Mouse (Mus musculus) MEL (cell line): ENCODE results near the gene Gtpbp1. TPM values are rescaled to one million over a fixed set of nuclear protein-coding genes. Genes with fewer than 3 reads are reported as not detected.

Experiments used
- DNase-seq: peaks from one replicate; pipeline ENCODE4 v3.0.0; 2011; ENCODE audit warnings: low read depth, low spot score
- H3K27ac ChIP-seq: 2 replicates; pipeline ENCODE4 v1.5.1; 2012; ENCODE audit warnings: low read depth, mild to moderate bottlenecking, control low read depth, low read length, moderate library complexity; ENCODE audit not compliant: control insufficient read depth
- H3K27me3 ChIP-seq, 2 experiments: fragments of 150-350 bp in 1 of 2; sonication (generic) in 1 of 2; 2 replicates each; pipeline ENCODE4 v1.6.1; 2012; ENCODE audit warnings: low read length in 2 of 2, mild to moderate bottlenecking in 2 of 2, improper control_type of control experiment in 1 of 2, moderate library complexity in 1 of 2; ENCODE audit not compliant: insufficient read depth in 2 of 2, control insufficient read depth in 1 of 2
- H3K36me3 ChIP-seq, 2 experiments: 2 replicates each; pipeline ENCODE4 v1.6.1; 2012 to 2014; ENCODE audit warnings: low read length in 2 of 2, improper control_type of control experiment in 1 of 2, inconsistent platforms in 1 of 2, mild to moderate bottlenecking in 1 of 2; ENCODE audit not compliant: insufficient read depth in 2 of 2, control insufficient read depth in 1 of 2
- H3K4me1 ChIP-seq, 2 experiments: fragments of 150-350 bp in 1 of 2; sonication (generic) in 1 of 2; 2 replicates each; pipeline ENCODE4 v1.6.1; 2012; ENCODE audit warnings: low read length in 2 of 2, improper control_type of control experiment in 1 of 2, mild to moderate bottlenecking in 1 of 2; ENCODE audit not compliant: insufficient read depth in 2 of 2, control insufficient read depth in 1 of 2
- H3K4me3 ChIP-seq, 2 experiments: fragments of 150-350 bp in 1 of 2; sonication (generic) in 1 of 2; 2 replicates each; pipeline ENCODE4 v1.5.1; 2012; ENCODE audit warnings: low read depth in 2 of 2, low read length in 2 of 2, mild to moderate bottlenecking in 2 of 2, moderate library complexity in 2 of 2, control low read depth in 1 of 2, improper control_type of control experiment in 1 of 2; ENCODE audit not compliant: control insufficient read depth in 1 of 2, insufficient read depth in 1 of 2
- H3K79me2 ChIP-seq: 2 replicates; pipeline ENCODE4 v1.6.1; 2012; ENCODE audit warnings: mild to moderate bottlenecking, low read length, moderate library complexity; ENCODE audit not compliant: control insufficient read depth, poor library complexity, insufficient read depth
- H3K9ac ChIP-seq: 2 replicates; pipeline ENCODE4 v1.6.1; 2012; ENCODE audit warnings: low read depth, mild to moderate bottlenecking, control low read depth, low read length, moderate library complexity; ENCODE audit not compliant: control insufficient read depth, poor library complexity, severe bottlenecking
- H3K9me3 ChIP-seq: fragments of 150-350 bp; sonication (generic); replicated peaks from 2 replicates; pipeline ENCODE4 v1.6.1; 2012; ENCODE audit warnings: mild to moderate bottlenecking, low read length, improper control_type of control experiment, moderate library complexity; ENCODE audit not compliant: insufficient read depth
- BHLHE40 ChIP-seq: IDR thresholded peaks from 2 replicates; pipeline ENCODE4 v1.6.1; 2012; ENCODE audit warnings: low read depth, mild to moderate bottlenecking, inconsistent platforms, low read length, improper control_type of control experiment, borderline replicate concordance
- CHD2 ChIP-seq: IDR thresholded peaks from 2 replicates; pipeline ENCODE4 v1.6.1; 2011; ENCODE audit warnings: low read length, improper control_type of control experiment
- CTCF ChIP-seq, 3 experiments: IDR thresholded peaks in 2 of 3; conservative IDR thresholded peaks in 1 of 3; 2 replicates each; pipeline ENCODE4 v1.5.1; 2011 to 2012; ENCODE audit warnings: low read length in 3 of 3, low read depth in 2 of 3, mild to moderate bottlenecking in 2 of 3, improper control_type of control experiment in 1 of 3, inconsistent platforms in 1 of 3, mixed read lengths in 1 of 3, moderate library complexity in 1 of 3; ENCODE audit not compliant: control insufficient read depth in 1 of 3, insufficient read depth in 1 of 3, poor library complexity in 1 of 3, severe bottlenecking in 1 of 3
- ETS1 ChIP-seq: IDR thresholded peaks from 2 replicates; pipeline ENCODE4 v1.6.1; 2012; ENCODE audit warnings: low read depth, mild to moderate bottlenecking, inconsistent platforms, low read length, improper control_type of control experiment, moderate library complexity
- HCFC1 ChIP-seq: IDR thresholded peaks from 2 replicates; pipeline ENCODE4 v1.6.1; 2012; ENCODE audit warnings: low read depth, mild to moderate bottlenecking, inconsistent platforms, low read length, improper control_type of control experiment, moderate library complexity
- JUND ChIP-seq: IDR thresholded peaks from 2 replicates; pipeline ENCODE4 v1.6.1; 2011; ENCODE audit warnings: low read depth, mild to moderate bottlenecking, improper control_type of control experiment, low read length
- KAT2A ChIP-seq: conservative IDR thresholded peaks from 2 replicates; pipeline ENCODE4 v1.6.1; 2012; ENCODE audit warnings: low read depth, low read length, improper control_type of control experiment, inconsistent platforms
- MAFK ChIP-seq: IDR thresholded peaks from 2 replicates; pipeline ENCODE4 v1.6.1; 2011; ENCODE audit warnings: low read depth, mild to moderate bottlenecking, low read length, improper control_type of control experiment, borderline replicate concordance
- MEF2A ChIP-seq: IDR thresholded peaks from 2 replicates; pipeline ENCODE4 v1.6.1; 2014; ENCODE audit warnings: low read depth, mild to moderate bottlenecking, inconsistent platforms, low read length, improper control_type of control experiment; ENCODE audit not compliant: poor library complexity, insufficient replicate concordance, severe bottlenecking; ENCODE audit errors: extremely low read depth
- MXI1 ChIP-seq: IDR thresholded peaks from 2 replicates; pipeline ENCODE4 v1.6.1; 2011; ENCODE audit warnings: mild to moderate bottlenecking, low read depth, low read length, improper control_type of control experiment
- MYB ChIP-seq: IDR thresholded peaks from 2 replicates; pipeline ENCODE4 v1.6.1; 2011; ENCODE audit warnings: mild to moderate bottlenecking, low read depth, low read length, improper control_type of control experiment
- MYC ChIP-seq: IDR thresholded peaks from 2 replicates; pipeline ENCODE4 v1.6.1; 2011; ENCODE audit warnings: low read depth, mild to moderate bottlenecking, low read length, improper control_type of control experiment, moderate library complexity
- NELFE ChIP-seq: IDR thresholded peaks from 2 replicates; pipeline ENCODE4 v1.6.1; 2011; ENCODE audit warnings: low read depth, low read length, improper control_type of control experiment
- POLR2A ChIP-seq, 2 experiments: IDR thresholded peaks; 2 replicates each; pipeline ENCODE4 v1.6.1; 2011 to 2012; ENCODE audit warnings: low read length in 2 of 2, mild to moderate bottlenecking in 2 of 2, control low read depth in 1 of 2, improper control_type of control experiment in 1 of 2, low read depth in 1 of 2, moderate library complexity in 1 of 2; ENCODE audit not compliant: control insufficient read depth in 1 of 2, insufficient read depth in 1 of 2, poor library complexity in 1 of 2
- POLR2AphosphoS5 ChIP-seq: IDR thresholded peaks from 2 replicates; pipeline ENCODE4 v1.6.1; 2012; ENCODE audit warnings: low read depth, borderline replicate concordance, mild to moderate bottlenecking, inconsistent platforms, low read length, moderate library complexity, mixed read lengths
- SMC3 ChIP-seq: IDR thresholded peaks from 2 replicates; pipeline ENCODE4 v1.6.1; 2011; ENCODE audit warnings: low read depth, low read length, improper control_type of control experiment
- TAL1 ChIP-seq: IDR thresholded peaks from 2 replicates; pipeline ENCODE4 v1.6.1; 2012; ENCODE audit warnings: mild to moderate bottlenecking, inconsistent platforms, low read length, moderate library complexity, mixed read lengths
- TCF12 ChIP-seq: IDR thresholded peaks from 2 replicates; pipeline ENCODE4 v1.6.1; 2014; ENCODE audit warnings: low read depth, mild to moderate bottlenecking, inconsistent platforms, low read length, improper control_type of control experiment, moderate library complexity
- USF1 ChIP-seq: IDR thresholded peaks from 2 replicates; pipeline ENCODE4 v1.6.1; 2014; ENCODE audit warnings: low read depth, mild to moderate bottlenecking, inconsistent platforms, low read length, improper control_type of control experiment, moderate library complexity
- USF2 ChIP-seq, 2 experiments: IDR thresholded peaks; 2 replicates each; pipeline ENCODE4 v1.6.1; 2011 to 2012; ENCODE audit warnings: improper control_type of control experiment in 2 of 2, low read length in 2 of 2, borderline replicate concordance in 1 of 2, inconsistent platforms in 1 of 2, low read depth in 1 of 2, mild to moderate bottlenecking in 1 of 2; ENCODE audit not compliant: insufficient read depth in 1 of 2
- ZKSCAN1 ChIP-seq: IDR thresholded peaks from 2 replicates; pipeline ENCODE4 v1.6.1; 2012; ENCODE audit warnings: low read depth, mild to moderate bottlenecking, inconsistent platforms, low read length, improper control_type of control experiment, moderate library complexity
- ZMIZ1 ChIP-seq: IDR thresholded peaks from 2 replicates; pipeline ENCODE4 v1.6.1; 2012; ENCODE audit warnings: low read depth, mild to moderate bottlenecking, inconsistent platforms, low read length, improper control_type of control experiment, moderate library complexity
- polyA plus RNA-seq, 2 experiments: library from polyadenylated mRNA; stranded (reverse) in 1 of 2; unstranded in 1 of 2; fragments of >175 nt in 1 of 2; fragments of >200 nt in 1 of 2; gene quantifications; 2 replicates each; pipeline versions ENCODE4 v1.2.1 to v1.2.4; 2012; ENCODE audit warnings: low replicate concordance in 2 of 2, low read depth in 1 of 2; ENCODE audit not compliant: insufficient read length in 2 of 2, insufficient read depth in 1 of 2, missing spikeins in 1 of 2
- total RNA-seq: library from RNA; depleted of rRNA; stranded (reverse); fragments of 300-350 nt; gene quantifications from 2 replicates; pipeline ENCODE4 v1.2.3, GENCODE M21; 2012

Gtpbp1 gene
- total and polyA plus RNA-seq, 3 experiments, result 50.3 to 92.2 TPM; not detected in 1

DNA sequence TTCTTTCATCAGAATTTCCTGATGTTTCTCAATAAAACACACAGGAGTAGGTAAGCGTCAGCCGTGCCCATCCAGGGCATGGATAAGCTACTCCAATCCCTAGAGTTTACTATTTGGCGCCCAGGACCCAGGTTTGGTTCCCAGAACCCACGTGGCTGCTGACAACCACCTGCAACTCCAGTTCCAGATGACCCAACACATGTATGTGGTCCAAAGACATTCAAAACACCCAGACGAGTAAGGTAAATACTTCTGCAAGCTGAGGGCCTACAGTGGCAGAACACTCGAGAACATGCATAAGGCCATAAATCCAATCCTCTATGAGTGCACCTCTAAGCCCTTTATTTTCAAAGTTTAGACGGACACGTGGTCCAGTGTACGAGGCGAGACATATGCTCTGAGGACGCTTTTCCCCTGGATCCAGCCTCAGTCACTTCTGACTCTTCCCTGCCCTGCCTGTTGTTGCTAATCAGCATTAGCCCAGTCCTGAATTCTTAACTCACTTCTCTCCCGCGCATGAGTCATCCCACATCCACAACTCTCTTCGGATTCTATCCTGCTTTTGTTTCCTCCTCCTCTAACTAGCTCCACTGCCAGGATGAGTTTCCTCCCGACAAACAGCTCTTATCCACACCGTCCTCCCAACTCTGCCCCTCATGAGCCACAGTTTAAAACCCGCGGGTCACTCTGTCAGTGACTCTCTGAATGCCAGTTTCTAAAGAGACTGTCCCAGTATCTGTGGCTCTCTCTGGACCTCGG, 6.8 kb upstream of the Gtpbp1 start (continued):
- TF ChIP-seq ETS1 (no peak), TCF12 (no peak), MYB (no peak), POLR2A (IDR thresholded peaks at IDR 0.05; ENCODE audit: control insufficient read depth in 1 of 2, insufficient read depth in 1 of 2, low read depth in 1 of 2, low read length in 2 of 2, poor library complexity in 1 of 2) (no peak), CTCF (IDR thresholded peaks at IDR 0.05 in 2 of 3, conservative IDR thresholded peaks at IDR 0.05 in 1 of 3; ENCODE audit: control insufficient read depth in 1 of 3, insufficient read depth in 1 of 3, low read depth in 2 of 3, low read length in 3 of 3, poor library complexity in 1 of 3, severe bottlenecking in 1 of 3) (no peak), POLR2AphosphoS5 (no peak), ZKSCAN1 (no peak), KAT2A (no peak), JUND (0 out of 2 replicates have a peak, but pooled peaks have one; percentile 13), MEF2A (no peak), NELFE (no peak), HCFC1 (no peak), TAL1 (peak; percentile 26), SMC3 (no peak), CHD2 (no peak), MAFK (no peak), MYC (0 out of 2 replicates have a peak, but pooled peaks have one; percentile 39), USF2 (IDR thresholded peaks at IDR 0.05; ENCODE audit: borderline replicate concordance in 1 of 2, insufficient read depth in 1 of 2, low read depth in 1 of 2, low read length in 2 of 2) (no peak), USF1 (no peak), BHLHE40 (no peak)

DNA sequence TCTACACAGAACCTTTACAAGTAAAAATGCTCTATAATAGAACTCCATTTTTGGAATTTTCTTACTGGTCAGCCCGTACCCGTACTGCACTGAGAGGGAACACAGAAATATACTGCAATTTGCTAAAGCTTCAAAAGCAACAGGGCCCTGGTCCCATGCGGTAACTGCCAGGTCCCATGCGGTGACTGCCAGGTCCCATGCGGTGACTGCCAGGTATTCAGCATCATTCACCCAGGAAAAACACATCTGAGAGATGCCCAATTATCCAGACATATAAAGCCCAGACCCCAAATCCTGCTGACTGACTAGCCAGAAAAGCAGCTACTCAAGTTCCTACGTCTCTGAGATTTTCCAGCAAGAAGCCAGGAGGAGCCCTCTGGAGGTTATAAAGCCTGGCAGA, 6.0 kb upstream of the Gtpbp1 start:
- H3K36me3 ChIP-seq, result peaks cover 2 to 34% of the 10 kb centered on the region in 2 experiments; a peak in 3 of 4 replicates
- H3K9ac ChIP-seq, result peak overlapping the region; percentile 97
- H3K27me3 ChIP-seq, result no peaks in the 10 kb centered on the region
- H3K79me2 ChIP-seq, result peaks cover 75% of the 10 kb centered on the region
- H3K4me1 ChIP-seq, result peaks cover 6 to 29% of the 10 kb centered on the region in 2 experiments
- DNase-seq, result no peak
- H3K27ac ChIP-seq, result no peak overlapping the region
- no peaks in the 10 kb centered on the region for H3K9me3 ChIP-seq
- TF ChIP-seq MXI1, result 0 out of 2 replicates have a peak, but pooled peaks have one; percentile 0
- no peak for TF ChIP-seq ZMIZ1
- peak overlapping the region; percentile 93 to 96 for H3K4me3 ChIP-seq
